Mouse (Mus musculus) gastrocnemius, adult 2 months (tissue): ENCODE measurements at regions not wholly inside any gene's neighbourhood (a gene's known extent, or its start where the extent isn't known, plus 50 kb on each side); places are given as distances from the start of the nearest gene placed in this dataset.

Source experiments
- DNase-seq: peaks from one replicate; pipeline ENCODE4 v3.0.0; 2022
- H3K27ac ChIP-seq: fragments of 200-600 bp; 2 replicates; pipeline ENCODE4 v1.8.1; 2022; ENCODE audit warnings: mild to moderate bottlenecking
- H3K4me3 ChIP-seq: fragments of 200-600 bp; 2 replicates; pipeline ENCODE4 v1.8.1; 2022; ENCODE audit warnings: mild to moderate bottlenecking, moderate library complexity
- CTCF ChIP-seq: fragments of 200-600 bp; IDR thresholded peaks from 2 replicates; pipeline ENCODE4 v1.8.1; 2022; ENCODE audit warnings: antibody characterized with exemption, mild to moderate bottlenecking, moderate library complexity
- intact Hi-C: fragments of 180-260 bp; cut with DNase I; formaldehyde crosslinking; loops from one replicate; pipeline ENCODE4 v1.15.1; 2025

GRCm38 (mm10) chr9:90683319-90683718 is 412.7 kb upstream of the Tbc1d2b start:
- TF ChIP-seq CTCF = no peak
- H3K27ac ChIP-seq = no peak overlapping the region
- intact Hi-C loops = no loop called here
- no peak overlapping the region for H3K4me3 ChIP-seq
- DNase-seq = no peak

GRCm38 (mm10) chr9:90690066-90690465 is 419.5 kb upstream of the Tbc1d2b start:
- no peak for TF ChIP-seq CTCF
- no peak overlapping the region for H3K4me3 ChIP-seq
- no peak overlapping the region for H3K27ac ChIP-seq
- intact Hi-C loops = no loop called here
- DNase-seq = no peak

GRCm38 (mm10) chr9:90691137-90691536 is 420.5 kb upstream of the Tbc1d2b start:
- no peak for TF ChIP-seq CTCF
- Histone ChIP-seq H3K4me3 (no peak overlapping the region), H3K27ac (no peak overlapping the region)
- intact Hi-C loops = no loop called here
- no peak for DNase-seq

- Histone ChIP-seq H3K27ac (no peak overlapping the region), H3K4me3 (no peak overlapping the region)
- DNase-seq = no peak
- intact Hi-C loops = no loop called here
- no peak for TF ChIP-seq CTCF
Observed at GRCm38 (mm10) chr9:90691676-90692661, 421.4 kb upstream of the Tbc1d2b start.

GRCm38 (mm10) chr9:90693031-90693671 is 422.5 kb upstream of the Tbc1d2b start:
- no peak for DNase-seq
- no peak for TF ChIP-seq CTCF
- H3K4me3 ChIP-seq = no peak overlapping the region
- no peak overlapping the region for H3K27ac ChIP-seq
- intact Hi-C loops = no loop called here

GRCm38 (mm10) chr9:90694051-90694645 is 423.5 kb upstream of the Tbc1d2b start:
- Histone ChIP-seq H3K4me3 (no peak overlapping the region), H3K27ac (no peak overlapping the region)
- no peak for DNase-seq
- TF ChIP-seq CTCF = no peak
- intact Hi-C loops = no loop called here

GRCm38 (mm10) chr9:90695693-90696092 is 425.1 kb upstream of the Tbc1d2b start:
- no peak for TF ChIP-seq CTCF
- H3K4me3 ChIP-seq = no peak overlapping the region
- no peak for DNase-seq
- intact Hi-C loops = no loop called here
- no peak overlapping the region for H3K27ac ChIP-seq

GRCm38 (mm10) chr9:90697279-90698000 is 426.8 kb upstream of the Tbc1d2b start:
- TF ChIP-seq CTCF = no peak
- no peak for DNase-seq
- intact Hi-C loops = no loop called here
- Histone ChIP-seq H3K4me3 (no peak overlapping the region), H3K27ac (no peak overlapping the region)

- intact Hi-C loops = loop anchor here (2.0 kb wide), 1 partner anchor 338 kb away; no protein-coding TSS in a partner anchor
Observed at GRCm38 (mm10) chr9:90698439-90698838, 427.8 kb upstream of the Tbc1d2b start.

GRCm38 (mm10) chr9:90699064-90699463 is 428.5 kb upstream of the Tbc1d2b start:
- no peak overlapping the region for H3K4me3 ChIP-seq
- no peak overlapping the region for H3K27ac ChIP-seq
- intact Hi-C loops = loop anchor here (2.0 kb wide), 1 partner anchor 338 kb away; no protein-coding TSS in a partner anchor
- TF ChIP-seq CTCF = peak; percentile 65
- no peak for DNase-seq

More at GRCm38 (mm10) chr9:90698439-90698838, 427.8 kb upstream of the Tbc1d2b start:
- no peak for DNase-seq
- no peak for TF ChIP-seq CTCF
- Histone ChIP-seq H3K27ac (no peak overlapping the region), H3K4me3 (no peak overlapping the region)

GRCm38 (mm10) chr9:90700236-90701179 is 429.9 kb upstream of the Tbc1d2b start:
- no peak for DNase-seq
- Histone ChIP-seq H3K4me3 (no peak overlapping the region), H3K27ac (no peak overlapping the region)
- peak; percentile 55 for TF ChIP-seq CTCF
- intact Hi-C loops = loop anchor here (5.0 kb wide), 1 partner anchor 592 kb away; no protein-coding TSS in a partner anchor
